Mouse (Mus musculus): ENCODE data around the gene Ifi47. TPM values are rescaled to one million over a fixed set of nuclear protein-coding genes. Genes with fewer than 3 reads are reported as not detected.

Ifi47 gene
- polyA plus RNA-seq, 1 experiment, result 1.7 TPM

DNA sequence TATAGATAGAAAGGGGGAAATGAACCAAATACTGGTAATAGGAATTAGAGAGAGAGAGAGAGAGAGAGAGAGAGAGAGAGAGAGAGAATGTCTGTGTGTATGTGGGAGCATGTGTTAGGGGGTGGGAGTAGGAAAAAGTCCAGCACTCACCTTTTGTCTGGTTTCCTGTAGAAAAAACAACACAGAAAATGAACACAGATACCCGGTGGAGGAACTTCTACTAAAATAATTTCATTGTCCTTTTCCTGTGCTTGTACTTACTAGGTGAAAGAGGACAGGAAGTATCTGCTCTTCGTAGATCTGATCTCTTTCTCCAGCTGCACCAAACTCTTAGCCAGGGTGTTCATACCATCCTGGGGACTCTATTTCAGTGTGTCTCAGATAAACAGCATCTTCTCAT lies 37.8 kb downstream of the Ifi47 start:
- Histone ChIP-seq H3K79me2 (ENCODE audit: control insufficient read depth, insufficient read depth) (no peaks in the 10 kb centered on the region), H3K79me3 (ENCODE audit: low read depth) (no peaks in the 10 kb centered on the region), H3K27me3 (ENCODE audit: control insufficient read depth, insufficient read depth, insufficient read length) (peaks cover 3% of the 10 kb centered on the region), H3ac (ENCODE audit: control insufficient read depth, insufficient read length, low read depth) (no peak overlapping the region), H3K36me3 (ENCODE audit: control insufficient read depth, insufficient read depth) (no peaks in the 10 kb centered on the region), H3K4me3 (ENCODE audit: insufficient read depth, poor library complexity, severe bottlenecking) (no peak overlapping the region)
- TF ChIP-seq FOSL1 (IDR thresholded peaks at IDR 0.05; ENCODE audit: insufficient read depth, low read length, poor library complexity, severe bottlenecking) (no peak), USF1 (IDR thresholded peaks at IDR 0.05; ENCODE audit: low read depth) (no peak), CEBPB (IDR thresholded peaks at IDR 0.05; ENCODE audit: low read depth) (no peak), MYOG (IDR thresholded peaks at IDR 0.05; ENCODE audit: control insufficient read depth, extremely low read depth, insufficient read length) (no peak), CTCF (IDR thresholded peaks at IDR 0.05; ENCODE audit: control insufficient read depth, insufficient read depth, insufficient read length) (no peak), MYOD1 (IDR thresholded peaks at IDR 0.05; ENCODE audit: control insufficient read depth, insufficient read length, low read depth) (no peak), MAX (IDR thresholded peaks at IDR 0.05) (no peak)

DNA sequence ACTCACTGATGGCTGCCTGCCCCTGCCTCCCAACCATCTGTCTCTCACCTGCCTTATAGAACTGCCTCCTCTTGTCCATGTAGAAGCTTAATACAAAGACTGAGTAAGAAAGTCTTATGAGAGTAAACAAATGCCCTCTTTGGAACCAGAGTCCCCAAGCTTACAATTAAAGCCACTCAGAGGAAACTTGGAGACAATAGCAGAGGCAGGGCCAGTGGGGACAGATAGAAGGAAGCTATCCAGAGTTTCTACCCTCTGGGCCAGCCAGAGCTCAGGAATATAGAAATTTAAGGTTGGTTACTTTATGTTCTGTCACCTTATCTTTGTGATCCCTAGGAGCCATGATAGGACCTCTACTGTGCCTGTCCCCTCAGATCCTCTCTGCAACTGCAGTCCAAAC lies 38.4 kb downstream of the Ifi47 start, which contains the start of gene Olfr1396:
TSS of gene Olfr1396 (minus strand) at position 101 of the 400 bp plus-strand sequence.
- no peak within 1 kb of the TSS for H3K4me3 ChIP-seq (ENCODE audit: insufficient read depth, poor library complexity, severe bottlenecking)
- no peak for TF ChIP-seq MAX (IDR thresholded peaks at IDR 0.05)
- no peak within 1 kb of the TSS for H3ac ChIP-seq (ENCODE audit: control insufficient read depth, insufficient read length, low read depth)
- no peaks in the 10 kb centered on the region for H3K36me3 ChIP-seq (ENCODE audit: control insufficient read depth, insufficient read depth)
- H3K79me3 ChIP-seq (ENCODE audit: low read depth), result no peaks in the 10 kb centered on the region
- H3K27me3 ChIP-seq (ENCODE audit: control insufficient read depth, insufficient read depth, insufficient read length), result peaks cover 3% of the 10 kb centered on the region
- no peaks in the 10 kb centered on the region for H3K79me2 ChIP-seq (ENCODE audit: control insufficient read depth, insufficient read depth)

DNA sequence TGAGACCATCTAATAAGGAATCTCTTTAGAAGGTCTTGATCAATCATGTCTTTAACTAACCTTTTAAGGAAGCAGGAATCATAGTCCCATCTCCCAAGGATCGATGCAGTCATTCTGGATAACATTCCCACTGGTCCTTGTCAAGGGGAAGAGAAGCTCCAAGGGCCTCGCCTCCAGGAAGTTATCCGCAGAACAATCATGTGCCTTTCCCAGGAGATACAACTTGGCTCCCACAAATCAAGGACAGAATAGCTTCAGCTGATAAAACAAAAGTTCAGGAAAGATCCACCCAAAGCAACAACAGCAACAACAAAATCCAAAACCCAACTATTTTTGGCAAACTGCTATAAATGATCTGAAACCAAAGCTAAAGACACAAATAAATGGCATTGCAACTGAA lies 43.2 kb downstream of the Ifi47 start:
- Histone ChIP-seq H3K36me3 (ENCODE audit: control insufficient read depth, insufficient read depth) (no peaks in the 10 kb centered on the region), H3K4me3 (ENCODE audit: insufficient read depth, poor library complexity, severe bottlenecking) (no peak overlapping the region), H3K79me3 (ENCODE audit: low read depth) (no peaks in the 10 kb centered on the region), H3K79me2 (ENCODE audit: control insufficient read depth, insufficient read depth) (no peaks in the 10 kb centered on the region), H3K27me3 (ENCODE audit: control insufficient read depth, insufficient read depth, insufficient read length) (no peaks in the 10 kb centered on the region), H3ac (ENCODE audit: control insufficient read depth, insufficient read length, low read depth) (no peak overlapping the region)
- TF ChIP-seq FOSL1 (IDR thresholded peaks at IDR 0.05; ENCODE audit: insufficient read depth, low read length, poor library complexity, severe bottlenecking) (no peak), MYOD1 (IDR thresholded peaks at IDR 0.05; ENCODE audit: control insufficient read depth, insufficient read length, low read depth) (no peak), MYOG (IDR thresholded peaks at IDR 0.05; ENCODE audit: control insufficient read depth, extremely low read depth, insufficient read length) (no peak), CTCF (IDR thresholded peaks at IDR 0.05; ENCODE audit: control insufficient read depth, insufficient read depth, insufficient read length) (no peak), USF1 (IDR thresholded peaks at IDR 0.05; ENCODE audit: low read depth) (no peak), CEBPB (IDR thresholded peaks at IDR 0.05; ENCODE audit: low read depth) (no peak), MAX (IDR thresholded peaks at IDR 0.05) (no peak)

DNA sequence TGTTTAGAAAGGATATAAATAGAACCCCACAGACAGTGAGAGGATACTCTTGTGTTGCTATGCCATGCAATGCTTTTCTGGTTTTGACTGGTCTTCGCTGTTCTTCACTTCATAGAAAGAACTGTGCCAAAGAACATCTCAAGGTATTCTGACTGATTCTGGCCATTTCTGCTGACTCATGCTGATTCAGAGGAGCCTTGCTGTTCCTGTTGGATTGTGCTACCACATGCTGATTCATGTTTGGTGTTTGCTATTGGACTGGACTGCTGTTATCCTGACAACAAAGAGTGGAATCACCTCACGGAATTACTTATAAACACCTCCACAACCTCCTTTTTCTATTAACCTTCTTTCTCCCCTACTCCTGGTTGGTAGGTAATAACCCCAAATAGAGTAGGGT lies 47.8 kb downstream of the Ifi47 start:
- TF ChIP-seq USF1 (IDR thresholded peaks at IDR 0.05; ENCODE audit: low read depth), result no peak
- no peak for TF ChIP-seq MYOG (IDR thresholded peaks at IDR 0.05; ENCODE audit: control insufficient read depth, extremely low read depth, insufficient read length)
- TF ChIP-seq MYOD1 (IDR thresholded peaks at IDR 0.05; ENCODE audit: control insufficient read depth, insufficient read length, low read depth), result no peak
- TF ChIP-seq FOSL1 (IDR thresholded peaks at IDR 0.05; ENCODE audit: insufficient read depth, low read length, poor library complexity, severe bottlenecking), result no peak
- TF ChIP-seq CEBPB (IDR thresholded peaks at IDR 0.05; ENCODE audit: low read depth), result no peak
- no peak for TF ChIP-seq MAX (IDR thresholded peaks at IDR 0.05)
- TF ChIP-seq CTCF (IDR thresholded peaks at IDR 0.05; ENCODE audit: control insufficient read depth, insufficient read depth, insufficient read length), result no peak
- Histone ChIP-seq H3K36me3 (ENCODE audit: control insufficient read depth, insufficient read depth) (no peaks in the 10 kb centered on the region), H3K4me3 (ENCODE audit: insufficient read depth, poor library complexity, severe bottlenecking) (no peak overlapping the region), H3ac (ENCODE audit: control insufficient read depth, insufficient read length, low read depth) (no peak overlapping the region), H3K79me2 (ENCODE audit: control insufficient read depth, insufficient read depth) (no peaks in the 10 kb centered on the region), H3K27me3 (ENCODE audit: control insufficient read depth, insufficient read depth, insufficient read length) (no peaks in the 10 kb centered on the region), H3K79me3 (ENCODE audit: low read depth) (no peaks in the 10 kb centered on the region)

DNA sequence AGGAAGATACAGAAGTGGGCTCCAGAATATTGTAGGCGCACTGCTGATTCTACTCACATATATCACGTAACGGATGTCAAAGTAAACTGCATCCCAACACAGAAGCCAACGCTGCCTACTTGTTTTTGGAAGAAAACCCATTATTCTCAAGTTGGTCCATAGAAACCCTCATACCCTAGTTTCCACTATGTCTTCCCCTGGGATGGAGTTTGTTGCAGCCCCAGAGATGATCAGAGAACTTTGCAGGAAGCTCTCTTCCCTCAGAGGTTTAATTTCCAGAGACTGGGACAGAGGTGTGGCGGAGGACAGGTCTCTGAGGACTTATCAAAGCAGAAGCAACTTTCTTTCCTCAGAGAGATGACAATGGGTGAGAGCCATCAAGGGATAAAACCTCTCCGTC lies 65.6 kb downstream of the Ifi47 start, which contains the start of gene Olfr1395:
TSS of gene Olfr1395 (plus strand) at position 301 of the 400 bp plus-strand sequence.
- H3ac ChIP-seq (ENCODE audit: control insufficient read depth, insufficient read length, low read depth), result no peak within 1 kb of the TSS
- H3K27me3 ChIP-seq (ENCODE audit: control insufficient read depth, insufficient read depth, insufficient read length), result peaks cover 41% of the 10 kb centered on the region
- no peaks in the 10 kb centered on the region for H3K36me3 ChIP-seq (ENCODE audit: control insufficient read depth, insufficient read depth)
- H3K79me3 ChIP-seq (ENCODE audit: low read depth), result no peaks in the 10 kb centered on the region
- no peak for TF ChIP-seq FOSL1 (IDR thresholded peaks at IDR 0.05; ENCODE audit: insufficient read depth, low read length, poor library complexity, severe bottlenecking)
- no peak for TF ChIP-seq MYOD1 (IDR thresholded peaks at IDR 0.05; ENCODE audit: control insufficient read depth, insufficient read length, low read depth)
- TF ChIP-seq MYOG (IDR thresholded peaks at IDR 0.05; ENCODE audit: control insufficient read depth, extremely low read depth, insufficient read length), result no peak
- no peak for TF ChIP-seq CEBPB (IDR thresholded peaks at IDR 0.05; ENCODE audit: low read depth)
- no peak for TF ChIP-seq MAX (IDR thresholded peaks at IDR 0.05)
- TF ChIP-seq USF1 (IDR thresholded peaks at IDR 0.05; ENCODE audit: low read depth), result no peak
- no peak for TF ChIP-seq CTCF (IDR thresholded peaks at IDR 0.05; ENCODE audit: control insufficient read depth, insufficient read depth, insufficient read length)
- no peak within 1 kb of the TSS for H3K4me3 ChIP-seq (ENCODE audit: insufficient read depth, poor library complexity, severe bottlenecking)
- no peaks in the 10 kb centered on the region for H3K79me2 ChIP-seq (ENCODE audit: control insufficient read depth, insufficient read depth)

Other genes with a start within 250 kb of the Ifi47 start
- gene Gm12184, start 249.9 kb upstream of the Ifi47 start, polyA plus RNA-seq (2012; fragmentation: generic; extraction: Trizol), result 8.0 TPM
- gene Irgm1, start 204.9 kb upstream of the Ifi47 start, polyA plus RNA-seq (2012; fragmentation: generic; extraction: Trizol), result 9.1 TPM
- not detected for gene Gm5431, start 174.4 kb upstream of the Ifi47 start, polyA plus RNA-seq (2012; fragmentation: generic; extraction: Trizol)
- 2.1 TPM for gene Psme2b, start 130.4 kb upstream of the Ifi47 start, polyA plus RNA-seq (2012; fragmentation: generic; extraction: Trizol)
- gene Olfr56, start 97.7 kb upstream of the Ifi47 start, polyA plus RNA-seq (2012; fragmentation: generic; extraction: Trizol), result 0.05 TPM
- gene 9930111J21Rik1, start 97.2 kb upstream of the Ifi47 start, polyA plus RNA-seq (2012; fragmentation: generic; extraction: Trizol), result 0.28 TPM
- 0.01 TPM for gene Gm12185, start 84.4 kb upstream of the Ifi47 start, polyA plus RNA-seq (2012; fragmentation: generic; extraction: Trizol)
- gene Tgtp1, start 82.4 kb upstream of the Ifi47 start, polyA plus RNA-seq (2012; fragmentation: generic; extraction: Trizol), result not detected
- gene 9930111J21Rik2, start 25.3 kb upstream of the Ifi47 start, polyA plus RNA-seq (2012; fragmentation: generic; extraction: Trizol), result 0.20 TPM
- gene Tgtp2, start 12.4 kb upstream of the Ifi47 start, polyA plus RNA-seq (2012; fragmentation: generic; extraction: Trizol), result 0.12 TPM
- gene Olfr1396, start 38.3 kb downstream of the Ifi47 start, polyA plus RNA-seq (2012; fragmentation: generic; extraction: Trizol), result not detected
- gene Olfr1395, start 65.7 kb downstream of the Ifi47 start, polyA plus RNA-seq (2012; fragmentation: generic; extraction: Trizol), result not detected
- not detected for gene Olfr1394, start 77.8 kb downstream of the Ifi47 start, polyA plus RNA-seq (2012; fragmentation: generic; extraction: Trizol)
- gene Btnl9, start 110.6 kb downstream of the Ifi47 start, polyA plus RNA-seq (2012; fragmentation: generic; extraction: Trizol), result not detected
- gene Zfp62, start 126.7 kb downstream of the Ifi47 start, polyA plus RNA-seq (2012; fragmentation: generic; extraction: Trizol), result 3.3 TPM
- 44.5 TPM for gene Mgat1, start 167.6 kb downstream of the Ifi47 start, polyA plus RNA-seq (2012; fragmentation: generic; extraction: Trizol)
- gene Olfr1393, start 201.7 kb downstream of the Ifi47 start, polyA plus RNA-seq (2012; fragmentation: generic; extraction: Trizol), result not detected
- gene Olfr1392, start 208.7 kb downstream of the Ifi47 start, polyA plus RNA-seq (2012; fragmentation: generic; extraction: Trizol), result not detected
- gene Olfr10, start 228.2 kb downstream of the Ifi47 start, polyA plus RNA-seq (2012; fragmentation: generic; extraction: Trizol), result not detected
- not detected for gene Olfr1391, start 246.2 kb downstream of the Ifi47 start, polyA plus RNA-seq (2012; fragmentation: generic; extraction: Trizol)